Mouse (Mus musculus): Measurements from ENCODE around the gene Arpc2.

The Arpc2 gene

DNA sequence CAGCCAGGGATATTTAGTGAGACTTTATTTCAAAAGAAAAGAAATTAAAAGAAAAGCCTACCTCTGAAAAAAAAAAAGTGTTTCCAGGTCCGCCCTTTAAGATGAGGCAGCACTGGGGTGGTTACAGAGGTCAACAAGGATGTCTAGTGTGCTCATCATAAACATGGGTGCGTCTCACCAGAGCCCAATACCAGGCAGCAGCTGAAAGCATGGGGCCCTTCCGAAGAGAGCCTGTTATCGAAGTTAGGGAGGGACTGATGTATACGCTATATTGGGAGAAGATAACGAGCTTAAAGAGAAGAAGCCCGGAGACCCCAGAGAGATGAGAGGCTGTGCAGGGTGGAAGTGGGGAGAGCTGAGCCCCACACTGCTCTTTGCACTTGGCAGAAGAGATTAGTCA is 3.3 kb downstream of the Arpc2 start:
- no peak for DNase-seq (ENCODE audit: low read depth, low spot score)

DNA sequence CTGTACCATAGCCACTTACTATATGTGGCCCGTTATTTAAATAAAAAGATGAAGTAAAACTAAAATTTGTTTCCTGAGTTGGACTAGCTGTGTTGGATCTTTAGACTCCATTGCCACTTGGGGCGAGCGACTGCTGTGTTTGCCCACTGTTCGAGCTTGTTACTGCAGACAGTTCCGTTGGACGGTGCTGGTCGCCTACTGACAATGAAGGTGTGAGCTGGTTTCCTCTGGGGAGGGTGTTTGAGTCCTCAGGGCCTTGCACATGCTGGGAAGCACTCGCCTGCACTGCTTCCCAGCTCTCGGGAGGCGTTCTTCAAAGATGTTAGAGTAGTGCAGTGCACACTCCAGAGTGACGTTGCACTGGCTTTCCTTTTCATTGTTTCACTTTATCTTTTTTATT is 3.7 kb downstream of the Arpc2 start:
- DNase-seq (ENCODE audit: low read depth, low spot score): no peak

DNA sequence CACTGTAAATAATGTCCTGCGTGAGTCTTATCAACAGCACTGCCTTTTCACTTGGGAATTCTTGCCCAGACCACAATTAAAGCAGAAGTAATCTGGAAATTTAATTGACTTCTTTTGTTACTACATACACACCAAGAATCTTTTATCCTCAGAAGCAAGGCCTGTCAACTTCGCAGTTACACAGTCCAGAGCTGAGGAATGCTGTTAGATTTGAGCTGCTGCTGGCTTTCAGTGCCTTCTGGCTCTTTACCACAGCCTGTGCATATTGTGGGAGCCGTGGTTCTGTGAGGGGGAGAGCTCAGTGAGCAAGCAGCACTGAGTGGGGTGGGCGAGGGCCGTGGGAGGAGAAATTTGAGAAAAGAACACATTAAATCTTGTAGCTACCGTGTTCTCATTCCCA is 4.4 kb downstream of the Arpc2 start:
- no peak for DNase-seq (ENCODE audit: low read depth, low spot score)

DNA sequence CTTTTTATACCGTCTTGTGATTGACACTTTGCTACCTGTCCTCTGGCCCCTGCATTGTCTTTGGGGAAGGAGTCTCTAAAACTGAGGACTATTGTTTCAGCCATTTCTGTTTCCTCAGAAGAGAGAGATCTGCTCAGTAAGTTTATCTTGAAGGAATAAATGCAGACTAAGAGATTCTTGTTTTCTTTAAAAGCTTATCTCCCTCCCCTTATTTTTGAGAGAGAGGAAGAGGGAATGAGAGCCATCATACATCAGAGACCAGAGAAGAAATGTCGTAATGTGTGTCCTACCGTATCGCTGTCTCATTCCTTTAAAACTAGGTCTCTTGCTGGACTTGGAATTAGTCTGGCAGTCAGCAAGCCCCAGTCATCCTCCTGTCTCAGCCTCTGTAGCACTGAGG is 4.9 kb downstream of the Arpc2 start:
- DNase-seq (ENCODE audit: low read depth, low spot score): no peak

DNA sequence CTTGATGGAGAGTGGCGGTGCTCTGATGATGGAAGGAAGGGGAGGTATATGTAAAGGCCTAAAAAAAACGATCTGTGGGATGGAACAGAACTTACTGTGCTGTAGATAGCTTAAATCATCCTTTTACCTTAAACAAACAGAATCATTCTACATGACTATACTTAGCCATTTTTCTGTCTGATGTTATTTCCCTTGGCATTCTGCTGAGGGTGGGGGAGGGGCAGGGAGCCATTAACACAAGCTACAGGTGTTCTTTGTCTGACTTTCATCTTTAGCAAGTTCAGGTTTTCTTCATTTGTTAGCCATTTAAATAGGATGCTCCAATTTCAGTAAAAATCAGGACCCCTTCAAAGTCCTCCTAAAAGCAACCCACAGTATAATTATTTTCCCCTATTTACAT is 9.6 kb downstream of the Arpc2 start:
- DNase-seq (ENCODE audit: low read depth, low spot score): no peak

GRCm38 (mm10) chr1:74248799-74249198 is 12.9 kb downstream of the Arpc2 start:
- no peak for DNase-seq (ENCODE audit: low read depth, low spot score)

DNA sequence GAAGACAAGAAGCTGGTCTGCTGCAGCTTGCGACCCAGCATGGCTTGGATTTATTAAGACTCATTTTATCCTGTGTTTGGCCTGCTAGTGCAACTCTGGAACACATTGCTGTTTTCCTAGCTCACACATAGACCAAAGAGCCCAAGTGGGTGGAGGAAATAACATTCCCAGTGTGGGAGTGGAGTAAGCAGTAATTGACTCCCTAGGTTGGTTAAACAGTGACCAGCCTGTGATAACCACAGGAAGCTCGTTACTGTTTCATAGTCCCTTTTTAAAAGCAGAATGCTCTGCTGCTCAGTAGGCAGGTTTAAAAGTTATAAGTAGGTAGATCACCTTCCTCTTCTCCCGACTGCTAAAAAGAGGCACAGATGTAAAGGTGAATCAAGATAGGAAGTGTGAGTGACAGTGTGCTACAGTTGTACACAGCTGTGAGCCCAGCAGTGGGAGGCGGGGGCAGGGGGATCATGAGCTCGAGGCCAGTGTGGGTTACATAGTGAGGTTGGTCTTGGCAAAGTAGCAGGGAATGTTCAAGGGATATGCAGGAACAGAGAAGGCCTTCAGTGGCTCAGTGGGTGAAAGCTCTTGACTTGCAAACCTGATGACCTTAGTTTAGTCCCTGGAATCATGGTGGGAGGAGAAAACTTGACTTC is 13.6 kb downstream of the Arpc2 start:
- no peak for DNase-seq (ENCODE audit: low read depth, low spot score)

- no peak for DNase-seq (ENCODE audit: low read depth, low spot score)
These were observed 14.2 kb downstream of the Arpc2 start for GRCm38 (mm10) chr1:74250096-74250495.

DNA sequence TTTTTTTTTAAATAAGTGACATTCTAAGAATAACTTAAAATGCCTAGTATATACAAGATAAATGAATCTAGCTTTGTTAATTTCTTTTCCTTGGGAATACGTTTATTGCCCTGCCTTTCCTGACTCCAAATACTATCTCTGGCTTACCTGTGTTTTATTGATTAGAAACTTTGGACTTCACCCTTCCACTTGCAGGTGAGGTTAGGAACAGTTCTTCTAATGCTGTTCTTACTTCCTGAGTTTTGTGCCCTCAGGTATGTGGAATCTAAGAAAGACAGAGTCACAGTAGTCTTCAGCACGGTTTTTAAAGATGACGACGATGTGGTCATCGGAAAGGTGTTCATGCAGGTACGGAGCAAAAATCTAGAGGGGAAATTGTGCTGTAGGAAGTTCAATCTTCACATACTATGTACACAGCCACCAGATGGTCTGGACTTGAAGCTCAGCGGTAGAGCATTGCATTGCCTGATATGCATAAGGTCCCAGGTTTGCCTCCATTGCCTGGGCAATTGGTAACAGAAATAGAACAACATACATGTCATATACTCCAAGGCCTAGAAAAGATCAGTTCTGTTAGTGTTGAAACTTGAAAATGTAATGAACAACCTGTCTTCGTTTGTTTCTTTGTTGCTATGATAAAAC is 19.9 kb downstream of the Arpc2 start:
- DNase-seq (ENCODE audit: low read depth, low spot score): no peak

DNA sequence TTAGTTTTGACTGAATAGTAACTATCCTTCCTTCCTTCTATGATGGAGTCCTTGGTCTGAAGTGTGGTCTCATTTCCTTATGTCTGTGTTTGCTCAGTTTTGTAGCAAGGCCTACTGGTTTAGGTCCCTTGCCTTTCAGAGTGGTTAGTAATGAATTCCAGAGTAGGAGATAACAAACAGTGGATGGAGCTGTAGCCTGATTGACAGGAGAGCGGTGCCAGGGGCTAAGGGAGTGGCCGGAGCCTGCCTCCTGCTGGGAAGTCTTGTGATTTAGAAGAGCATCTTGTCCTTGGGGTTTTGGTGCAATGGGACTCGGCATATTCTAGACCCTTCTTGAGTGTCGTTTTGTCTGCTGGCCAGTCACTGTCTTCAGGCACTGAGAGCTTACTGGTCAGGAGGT is 20.9 kb downstream of the Arpc2 start:
- no peak for DNase-seq (ENCODE audit: low read depth, low spot score)

- DNase-seq (ENCODE audit: low read depth, low spot score): no peak
These were observed 26.6 kb downstream of the Arpc2 start for GRCm38 (mm10) chr1:74262510-74262909.

- no peak for DNase-seq (ENCODE audit: low read depth, low spot score)
These were observed 32.9 kb downstream of the Arpc2 start for GRCm38 (mm10) chr1:74268750-74269149.

GRCm38 (mm10) chr1:74271659-74272058 is 35.8 kb downstream of the Arpc2 start:
- no peak for DNase-seq (ENCODE audit: low read depth, low spot score)

- DNase-seq (ENCODE audit: low read depth, low spot score): no peak
These were observed 39.1 kb downstream of the Arpc2 start for GRCm38 (mm10) chr1:74275015-74275414.

DNA sequence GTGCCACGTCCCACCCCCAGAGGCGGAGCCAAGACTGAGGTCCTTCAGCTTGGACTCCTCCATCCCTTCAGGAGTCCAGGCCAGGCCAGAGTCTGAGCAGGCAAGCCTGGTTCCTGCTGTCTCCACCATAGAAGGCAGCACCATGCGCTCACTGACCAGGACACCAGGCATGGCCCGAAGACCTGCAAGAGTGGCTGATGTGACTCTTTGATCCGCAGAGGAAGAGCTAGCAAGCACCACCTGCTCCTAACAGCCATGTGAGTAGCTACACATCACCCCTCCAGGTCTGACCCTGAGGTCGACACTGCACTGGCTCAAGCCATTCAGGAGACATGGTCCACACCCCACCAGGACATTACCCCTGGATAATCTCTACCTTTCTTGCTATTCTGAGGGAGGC is 41.2 kb downstream of the Arpc2 start:
- DNase-seq (ENCODE audit: low read depth, low spot score): no peak

- DNase-seq (ENCODE audit: low read depth, low spot score): no peak
These were observed 42.1 kb downstream of the Arpc2 start for GRCm38 (mm10) chr1:74277883-74278537.

DNA sequence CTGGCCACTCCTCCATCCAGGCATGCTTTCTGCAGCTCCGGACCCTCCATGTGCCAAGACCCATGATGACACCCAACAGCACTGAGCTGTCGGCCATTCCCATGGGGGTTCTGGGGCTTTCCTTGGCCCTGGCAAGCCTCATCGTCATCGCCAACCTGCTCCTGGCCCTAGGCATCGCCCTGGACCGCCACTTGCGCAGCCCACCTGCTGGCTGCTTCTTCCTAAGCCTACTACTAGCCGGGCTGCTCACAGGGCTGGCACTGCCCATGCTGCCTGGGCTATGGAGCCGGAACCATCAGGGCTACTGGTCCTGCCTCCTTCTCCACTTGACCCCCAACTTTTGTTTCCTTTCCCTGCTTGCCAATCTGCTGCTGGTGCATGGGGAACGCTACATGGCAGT is 42.7 kb downstream of the Arpc2 start, which contains the start of gene Gpbar1:
Gene Gpbar1 (plus strand): TSS at position 13 of the 400 bp plus-strand sequence.
- no peak for DNase-seq (ENCODE audit: low read depth, low spot score)

DNA sequence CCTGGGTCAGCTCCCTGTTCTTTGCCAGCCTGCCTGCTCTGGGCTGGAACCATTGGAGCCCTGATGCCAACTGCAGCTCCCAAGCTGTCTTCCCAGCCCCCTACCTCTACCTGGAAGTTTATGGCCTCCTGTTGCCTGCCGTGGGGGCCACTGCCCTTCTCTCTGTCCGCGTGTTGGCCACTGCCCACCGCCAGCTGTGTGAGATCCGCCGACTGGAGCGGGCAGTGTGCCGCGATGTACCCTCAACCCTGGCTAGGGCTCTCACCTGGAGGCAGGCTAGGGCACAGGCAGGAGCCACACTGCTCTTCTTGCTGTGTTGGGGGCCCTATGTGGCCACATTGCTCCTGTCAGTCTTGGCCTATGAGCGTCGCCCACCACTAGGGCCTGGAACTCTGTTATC is 43.1 kb downstream of the Arpc2 start:
- DNase-seq (ENCODE audit: low read depth, low spot score): no peak

GRCm38 (mm10) chr1:74280591-74281325 is 44.9 kb downstream of the Arpc2 start:
- DNase-seq (ENCODE audit: low read depth, low spot score): no peak

DNA sequence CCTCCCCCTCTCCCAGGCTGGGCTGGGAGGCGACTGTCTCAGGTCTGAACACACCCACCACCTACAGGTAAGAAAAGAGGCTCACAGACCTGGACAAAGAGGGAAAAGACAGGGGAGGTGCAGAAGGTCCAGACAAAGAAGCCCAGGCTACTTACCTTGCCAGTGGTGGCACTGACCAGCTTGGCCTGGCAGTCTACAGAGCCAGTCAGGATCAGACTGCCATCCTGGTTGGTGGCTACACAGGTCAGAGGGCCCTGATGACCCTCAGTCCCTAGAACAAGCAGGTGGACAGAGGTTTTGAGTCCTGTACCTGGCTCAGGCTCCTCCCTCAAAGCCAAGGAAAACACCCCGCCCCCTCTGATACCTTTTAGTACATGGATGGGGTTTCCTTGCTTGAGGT is 45.5 kb downstream of the Arpc2 start:
- no peak for DNase-seq (ENCODE audit: low read depth, low spot score)

DNA sequence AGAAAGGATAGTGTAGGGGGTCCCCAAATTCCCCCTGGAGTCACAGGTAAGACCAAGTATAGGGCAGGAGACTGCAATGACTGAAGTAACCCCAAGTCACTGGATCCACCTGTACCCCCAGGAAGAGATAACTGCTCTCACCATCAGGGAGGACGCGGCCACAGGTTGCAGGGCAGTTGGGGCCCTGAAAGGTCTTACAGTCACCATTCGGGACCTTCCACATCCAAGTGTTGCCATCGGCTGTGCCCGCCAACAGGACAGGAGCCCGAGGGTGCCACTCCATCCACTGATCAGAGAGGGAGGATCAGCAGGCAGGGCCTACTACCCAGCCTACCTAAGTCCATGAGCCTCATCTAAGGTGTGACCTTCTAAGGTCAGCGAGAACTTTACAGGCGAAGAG is 46.0 kb downstream of the Arpc2 start:
- no peak for DNase-seq (ENCODE audit: low read depth, low spot score)

- no peak for DNase-seq (ENCODE audit: low read depth, low spot score)
These were observed 47.2 kb downstream of the Arpc2 start for GRCm38 (mm10) chr1:74282896-74283625.
